Mouse (Mus musculus) heart, embryonic 15.5 days (tissue): ENCODE measurements around the gene Gm9936. TPM values are rescaled to one million over a fixed set of nuclear protein-coding genes. Genes with fewer than 3 reads are reported as not detected.

Experiments
- ATAC-seq: fragments of 200-750 bp; cut with Nextera tagmentation; replicated peaks from 2 replicates; pipeline ENCODE4 v1.8.0; 2017; ENCODE audit warnings: low read depth, moderate TSS enrichment; ENCODE audit not compliant: insufficient number of reproducible peaks, insufficient read depth, low FRiP score
- H3K27ac ChIP-seq: fragments of 300-500 bp; sonication (generic); 2 replicates; pipeline ENCODE4 v1.5.1; 2015; ENCODE audit warnings: mild to moderate bottlenecking, inconsistent platforms
- H3K27me3 ChIP-seq: fragments of 300-500 bp; sonication (generic); 2 replicates; pipeline ENCODE4 v1.6.1; 2015; ENCODE audit warnings: inconsistent platforms
- H3K36me3 ChIP-seq: fragments of 300-500 bp; sonication (generic); 2 replicates; pipeline ENCODE4 v1.6.1; 2015; ENCODE audit warnings: mild to moderate bottlenecking, inconsistent platforms
- H3K4me1 ChIP-seq: fragments of 300-500 bp; sonication (generic); replicated peaks from 2 replicates; pipeline ENCODE4 v1.6.1; 2015; ENCODE audit warnings: inconsistent platforms
- H3K4me2 ChIP-seq: fragments of 300-500 bp; sonication (generic); 2 replicates; pipeline ENCODE4 v1.6.1; 2015; ENCODE audit warnings: inconsistent platforms, mild to moderate bottlenecking, moderate library complexity
- H3K4me3 ChIP-seq: fragments of 300-500 bp; sonication (generic); 2 replicates; pipeline ENCODE4 v1.5.1; 2015; ENCODE audit warnings: mild to moderate bottlenecking, inconsistent platforms
- H3K9ac ChIP-seq: fragments of 300-500 bp; sonication (generic); 2 replicates; pipeline ENCODE4 v1.6.1; 2015; ENCODE audit warnings: mild to moderate bottlenecking, inconsistent platforms
- H3K9me3 ChIP-seq: fragments of 300-500 bp; sonication (generic); replicated peaks from 2 replicates; pipeline ENCODE4 v1.6.1; 2016; ENCODE audit warnings: inconsistent platforms
- WGBS: fragments of 180-500 bp; shearing (Covaris S2); methylation state at CpG from one replicate; pipeline ENCODE4 v1.1.7; 2015; ENCODE audit warnings: mixed read lengths; 5-methylcytosine and 5-hydroxymethylcytosine counted together
- microRNA-seq: library from miRNA; unstranded; fragments of <30 nt; microRNA quantifications from one replicate; pipeline ENCODE4, GENCODE M21; 2016
- polyA plus RNA-seq: library from polyadenylated mRNA; unstranded; fragments of >200 nt; fragmentation: Nextera tagmentation; extraction: Ambion mirVana; gene quantifications from 2 replicates; pipeline ENCODE4 v1.2.1, GENCODE M21; 2015

The Gm9936 gene
- polyA plus RNA-seq, 1 experiment from 2014 or later, result not detected

DNA sequence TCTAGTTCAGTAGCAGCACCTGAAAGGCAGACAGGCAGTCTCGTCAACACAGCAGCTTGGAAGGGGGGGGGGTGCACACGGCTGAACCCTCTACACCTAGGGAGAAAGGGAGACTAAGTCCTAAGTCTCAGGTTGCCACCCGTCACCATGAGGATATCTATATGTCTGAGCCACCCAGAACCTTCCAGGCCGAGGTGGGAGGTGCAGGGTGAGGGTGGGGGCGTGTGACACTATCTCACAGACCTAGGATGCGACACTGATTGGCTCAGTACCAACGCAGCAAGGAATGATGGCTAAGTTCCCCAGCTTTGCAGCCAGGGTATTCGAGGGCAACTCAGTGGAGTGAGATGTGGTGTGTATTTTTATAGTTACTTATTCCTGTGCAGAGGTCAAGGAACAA lies 50.1 kb downstream of the Gm9936 start:
- Histone ChIP-seq H3K4me1 (peaks cover 35% of the 10 kb centered on the region), H3K27me3 (no peaks in the 10 kb centered on the region), H3K9ac (no peak overlapping the region), H3K9me3 (no peaks in the 10 kb centered on the region), H3K36me3 (peaks cover 14% of the 10 kb centered on the region), H3K27ac (peak overlapping the region; percentile 89), H3K4me3 (no peak overlapping the region), H3K4me2 (no peak overlapping the region)
- 73% methylated on average over 8 of the region's 8 CpGs for WGBS
- no peak for ATAC-seq

DNA sequence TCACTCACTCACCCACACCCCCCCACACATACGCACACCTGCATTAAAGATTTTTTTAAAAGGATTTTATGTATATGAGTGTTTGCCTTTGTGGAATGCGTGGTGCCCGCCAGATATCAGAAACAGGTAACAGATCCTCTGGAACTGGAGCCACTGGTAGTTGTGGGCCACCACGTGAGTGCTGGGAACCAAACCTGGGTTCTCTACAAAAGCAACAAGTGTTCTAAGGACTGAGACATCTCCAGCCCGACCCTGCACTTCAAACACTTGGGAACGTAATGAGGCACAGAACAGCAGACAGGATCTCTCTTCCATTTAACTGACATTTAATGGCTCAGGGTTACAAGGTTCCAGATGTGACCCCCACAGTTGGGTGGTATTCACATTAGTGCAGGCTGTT lies 50.6 kb downstream of the Gm9936 start:
- ATAC-seq, result no peak
- Histone ChIP-seq H3K4me1 (peaks cover 35% of the 10 kb centered on the region), H3K27me3 (no peaks in the 10 kb centered on the region), H3K4me3 (no peak overlapping the region), H3K9me3 (no peaks in the 10 kb centered on the region), H3K36me3 (peaks cover 16% of the 10 kb centered on the region), H3K27ac (peak overlapping the region; percentile 89), H3K4me2 (peak overlapping the region; percentile 47), H3K9ac (no peak overlapping the region)
- 65% methylated on average over 6 of the region's 6 CpGs for WGBS

DNA sequence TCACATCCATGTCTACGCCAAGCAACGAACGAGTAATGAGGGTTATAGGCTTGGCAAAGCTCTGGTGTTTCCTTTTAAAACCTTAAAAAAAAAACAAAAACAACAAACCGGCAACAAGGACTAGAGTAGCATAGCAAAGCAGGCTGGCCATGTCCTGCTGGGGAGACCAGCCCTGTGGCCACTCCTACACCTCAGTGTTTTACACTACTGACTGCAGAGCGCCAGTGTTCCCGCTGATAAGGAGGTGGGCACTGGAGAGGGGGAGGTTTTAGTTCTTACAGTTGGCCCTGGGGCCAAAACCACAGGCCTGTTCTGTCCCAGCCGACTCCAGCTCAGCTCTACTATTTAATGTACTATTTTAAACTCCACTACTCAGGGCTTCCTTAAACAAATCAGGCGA lies 51.0 kb downstream of the Gm9936 start:
- WGBS, result 15% methylated on average over 8 of the region's 8 CpGs
- peak; percentile 82 for ATAC-seq

DNA sequence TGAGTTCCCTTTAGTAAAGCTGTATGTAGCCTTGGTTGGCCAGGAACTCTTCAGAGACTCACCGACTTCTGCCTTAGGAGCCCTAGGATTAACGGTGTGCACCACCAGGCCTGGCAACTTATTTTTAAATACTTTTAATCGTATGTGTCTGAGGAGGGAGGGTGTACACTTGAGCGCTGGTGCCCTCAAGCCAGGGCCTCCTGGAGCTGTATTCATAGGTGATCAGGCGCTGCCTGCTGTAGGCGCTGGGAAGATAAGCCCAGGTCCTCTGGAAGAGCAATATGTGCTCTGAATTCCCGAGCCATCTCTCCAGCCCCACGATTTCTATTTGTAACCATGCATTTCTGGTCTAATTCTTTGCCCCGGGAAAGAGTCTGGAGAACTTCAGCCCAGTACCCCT lies 51.4 kb downstream of the Gm9936 start:
- peak overlapping the region; percentile 47 for H3K4me2 ChIP-seq
- peak overlapping the region; percentile 89 for H3K27ac ChIP-seq
- 23% methylated on average over 9 of the region's 9 CpGs for WGBS
- 0 out of 2 replicates have a peak overlapping the region, but pooled peaks have one; percentile 7 for H3K9ac ChIP-seq
- H3K4me1 ChIP-seq, result peaks cover 35% of the 10 kb centered on the region
- peaks cover 22% of the 10 kb centered on the region for H3K36me3 ChIP-seq
- no peaks in the 10 kb centered on the region for H3K27me3 ChIP-seq
- 0 out of 2 replicates have a peak, but pooled peaks have one; percentile 21 for ATAC-seq
- H3K4me3 ChIP-seq, result 0 out of 2 replicates have a peak overlapping the region, but pooled peaks have one; percentile 9
- no peaks in the 10 kb centered on the region for H3K9me3 ChIP-seq

More for the DNA sequence above, 51.0 kb downstream of the Gm9936 start:
- Histone ChIP-seq H3K27me3 (no peaks in the 10 kb centered on the region), H3K4me1 (peaks cover 35% of the 10 kb centered on the region), H3K9me3 (no peaks in the 10 kb centered on the region), H3K4me2 (peak overlapping the region; percentile 47), H3K9ac (0 out of 2 replicates have a peak overlapping the region, but pooled peaks have one; percentile 7), H3K36me3 (peaks cover 19% of the 10 kb centered on the region), H3K4me3 (0 out of 2 replicates have a peak overlapping the region, but pooled peaks have one; percentile 9), H3K27ac (peak overlapping the region; percentile 89)

DNA sequence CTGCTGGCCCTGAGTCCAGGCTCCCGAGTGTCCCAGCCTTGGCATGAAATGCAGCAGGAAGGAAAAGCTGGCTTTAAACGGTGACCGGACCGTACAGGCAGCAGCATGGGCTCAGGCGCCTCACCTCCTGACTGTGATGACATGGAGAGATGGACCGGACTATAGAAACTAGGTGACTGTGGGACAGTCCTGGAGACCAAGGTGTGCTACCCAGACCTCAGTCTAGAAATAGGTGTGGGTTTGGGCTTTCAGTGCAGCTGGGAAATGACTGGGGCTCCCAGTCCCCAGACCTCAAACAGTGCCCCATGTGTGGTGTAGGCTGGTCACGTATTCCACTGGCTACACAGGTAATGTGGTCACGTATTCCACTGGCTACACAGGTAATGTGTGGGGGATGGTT lies 51.8 kb downstream of the Gm9936 start:
- WGBS, result 70% methylated on average over 8 of the region's 8 CpGs

More for the DNA sequence above, 51.8 kb downstream of the Gm9936 start:
- H3K4me1 ChIP-seq, result peaks cover 35% of the 10 kb centered on the region
- no peak overlapping the region for H3K4me3 ChIP-seq
- H3K27ac ChIP-seq, result peak overlapping the region; percentile 89
- H3K27me3 ChIP-seq, result no peaks in the 10 kb centered on the region
- H3K4me2 ChIP-seq, result peak overlapping the region; percentile 47
- no peak for ATAC-seq
- H3K9me3 ChIP-seq, result no peaks in the 10 kb centered on the region
- H3K9ac ChIP-seq, result no peak overlapping the region
- H3K36me3 ChIP-seq, result peaks cover 22% of the 10 kb centered on the region

Small RNAs within 50 kb of the gene (microRNA-seq; reads per million reads assigned to microRNA genes)
- 11.1 reads per million, percentile 26 among the genes with 10 or more reads in this experiment for gene Mir6240

Other genes with a start within 250 kb of the Gm9936 start
- gene Trpv4, start 200.3 kb downstream of the Gm9936 start, polyA plus RNA-seq, result 1.00 and 2.4 TPM in 2 replicates
- 45.9 and 70.4 TPM in 2 replicates for gene Gltp, start 167.7 kb downstream of the Gm9936 start, polyA plus RNA-seq
- gene Tchp, start 150.9 kb downstream of the Gm9936 start, polyA plus RNA-seq, result 8.6 TPM in 2 replicates
- 28.3 and 42.0 TPM in 2 replicates for gene Ankrd13a, start 84.0 kb downstream of the Gm9936 start, polyA plus RNA-seq
- 31.0 and 43.2 TPM in 2 replicates for gene Git2, start 83.2 kb downstream of the Gm9936 start, polyA plus RNA-seq
- gene 1500011B03Rik, start 35.2 kb downstream of the Gm9936 start, polyA plus RNA-seq, result 39.0 and 52.9 TPM in 2 replicates
- gene 4930519G04Rik, start 5.0 kb downstream of the Gm9936 start, polyA plus RNA-seq, result not detected in 2 replicates
- 7.3 and 19.6 TPM in 2 replicates for gene Oasl2, start 38.3 kb upstream of the Gm9936 start, polyA plus RNA-seq
- 0.63 and 0.91 TPM in 2 replicates for gene Oasl1, start 64.6 kb upstream of the Gm9936 start, polyA plus RNA-seq
- gene 2210016L21Rik, start 83.5 kb upstream of the Gm9936 start, polyA plus RNA-seq, result 36.0 and 40.0 TPM in 2 replicates
- gene Hnf1a, start 112.4 kb upstream of the Gm9936 start, polyA plus RNA-seq, result 0.15 and 0.39 TPM in 2 replicates
- gene Sppl3, start 152.5 kb upstream of the Gm9936 start, polyA plus RNA-seq, result 17.8 and 22.4 TPM in 2 replicates
- 13.5 and 17.4 TPM in 2 replicates for gene Gm10401, start 239.6 kb upstream of the Gm9936 start, polyA plus RNA-seq